Mouse (Mus musculus) lung, postnatal 10 days (tissue): ENCODE data around the gene Aurkb.

ENCODE experiments used
- DNase-seq: peaks from one replicate; pipeline ENCODE4 v3.0.0; 2021

The Aurkb gene

DNA sequence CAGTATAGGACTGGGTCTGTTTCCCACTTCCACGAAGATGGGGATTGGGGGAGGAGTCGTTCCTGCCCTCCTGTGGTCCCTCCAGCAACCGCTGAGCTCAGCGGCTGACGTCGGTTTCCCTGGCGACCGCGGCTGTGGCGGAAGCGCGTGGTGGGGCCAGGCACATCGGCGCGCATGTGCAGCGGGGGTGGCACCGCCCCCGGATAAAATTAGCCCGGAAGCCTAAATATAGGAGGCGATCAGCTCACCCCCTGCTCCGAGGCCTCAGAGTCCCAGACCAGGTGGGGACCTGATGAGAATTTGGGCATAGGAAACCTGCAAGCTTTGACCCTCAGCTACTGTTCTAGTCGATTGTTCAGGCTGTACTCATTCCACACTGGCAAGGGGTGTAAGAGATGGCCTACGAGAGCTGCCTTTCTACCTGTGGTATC is 54.5 kb downstream of the Aurkb start:
- peak; percentile 97 for DNase-seq

DNA sequence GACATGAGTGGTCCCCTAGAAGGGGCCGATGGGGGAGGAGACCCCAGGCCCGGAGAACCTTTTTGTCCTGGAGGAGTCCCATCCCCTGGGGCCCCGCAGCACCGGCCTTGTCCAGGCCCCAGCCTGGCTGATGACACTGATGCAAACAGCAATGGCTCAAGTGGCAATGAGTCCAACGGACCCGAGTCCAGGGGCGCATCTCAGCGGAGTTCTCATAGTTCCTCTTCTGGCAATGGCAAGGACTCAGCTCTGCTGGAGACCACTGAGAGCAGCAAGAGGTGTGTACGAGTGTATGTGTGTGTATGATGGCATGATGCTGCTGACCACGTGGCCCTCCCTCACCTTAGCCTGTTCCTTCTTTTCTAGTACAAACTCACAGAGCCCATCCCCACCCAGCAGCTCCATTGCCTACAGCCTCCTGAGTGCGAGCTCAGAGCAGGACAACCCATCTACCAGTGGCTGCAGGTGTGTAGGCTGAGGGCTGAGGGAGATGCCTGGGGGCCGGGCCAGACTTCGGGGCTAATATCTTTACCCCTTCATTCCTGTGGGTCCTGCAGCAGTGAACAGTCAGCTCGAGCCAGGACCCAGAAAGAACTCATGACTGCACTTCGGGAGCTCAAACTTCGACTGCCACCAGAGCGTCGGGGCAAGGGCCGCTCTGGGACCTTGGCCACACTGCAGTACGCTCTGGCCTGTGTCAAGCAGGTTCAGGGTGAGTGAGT is 55.4 kb downstream of the Aurkb start:
- no peak for DNase-seq
